Mouse (Mus musculus): Measurements from ENCODE around the gene Gm10134. TPM values are rescaled to one million over a fixed set of nuclear protein-coding genes. Genes with fewer than 3 reads are reported as not detected.

The Gm10134 gene
- total RNA-seq, 2 experiments from 2014 or later = 1.2 TPM; not detected in 1

Other genes starting within 250 kb of the Gm10134 start
- 1 to 10 TPM; 6.9 to 7.4 TPM for gene Ppp1r26, start 59.3 kb upstream of the Gm10134 start, total RNA-seq (2021)
- gene 1700007K13Rik, start 39.8 kb upstream of the Gm10134 start, total RNA-seq (2021) = not detected
- gene Mrps2, start 38.0 kb upstream of the Gm10134 start, total RNA-seq (2021) = 10 to 100 TPM; 48.3 to 50.4 TPM
- 1 to 10 TPM in 1 of 2 experiments, under 1 TPM in 1; 0.83 to 1.8 TPM for gene Gbgt1, start 9.2 kb upstream of the Gm10134 start, total RNA-seq (2021)
- gene Ralgds, start 7.0 kb downstream of the Gm10134 start, total RNA-seq (2021) = 10 to 100 TPM; 23.9 to 26.0 TPM
- gene Cel, start 57.3 kb downstream of the Gm10134 start, total RNA-seq (2021) = not detected
- gene Gtf3c5, start 77.7 kb downstream of the Gm10134 start, total RNA-seq (2021) = 10 to 100 TPM; 17.8 to 18.3 TPM
- gene Gfi1b, start 115.9 kb downstream of the Gm10134 start, total RNA-seq (2021) = not detected
- gene Tsc1, start 135.1 kb downstream of the Gm10134 start, total RNA-seq (2021) = 10 to 100 TPM; 16.4 to 17.5 TPM
- gene Spaca9, start 193.6 kb downstream of the Gm10134 start, total RNA-seq (2021) = under 1 TPM; 0.59 to 0.71 TPM
- not detected for gene Ak8, start 194.1 kb downstream of the Gm10134 start, total RNA-seq (2021)